Mouse (Mus musculus) erythroblast, adult 5-6 weeks (primary cell): ENCODE measurements around the gene 1110032A03Rik. TPM values are rescaled to one million over a fixed set of nuclear protein-coding genes. Genes with fewer than 3 reads are reported as not detected.

Experiments used
- ATAC-seq: replicated peaks from 2 replicates; pipeline ENCODE4 v1.8.0; 2016; ENCODE audit warnings: moderate number of reproducible peaks, mild to moderate bottlenecking, moderate TSS enrichment, inconsistent platforms; ENCODE audit not compliant: poor library complexity, low FRiP score, severe bottlenecking
- total RNA-seq, 2 experiments: library from RNA; stranded (forward) in 1 of 2; stranded (reverse) in 1 of 2; fragments of 150-400 nt in 1 of 2; fragments of 200-764, 138-1000 nt in 1 of 2; gene quantifications; 2 replicates each; pipeline versions ENCODE4 v1.2.3 to v1.2.4; 2015 to 2017; ENCODE audit warnings: low replicate concordance in 2 of 2

Gene 1110032A03Rik
- total RNA-seq, 2 experiments from 2014 or later: 30.6 to 38.8 TPM

DNA sequence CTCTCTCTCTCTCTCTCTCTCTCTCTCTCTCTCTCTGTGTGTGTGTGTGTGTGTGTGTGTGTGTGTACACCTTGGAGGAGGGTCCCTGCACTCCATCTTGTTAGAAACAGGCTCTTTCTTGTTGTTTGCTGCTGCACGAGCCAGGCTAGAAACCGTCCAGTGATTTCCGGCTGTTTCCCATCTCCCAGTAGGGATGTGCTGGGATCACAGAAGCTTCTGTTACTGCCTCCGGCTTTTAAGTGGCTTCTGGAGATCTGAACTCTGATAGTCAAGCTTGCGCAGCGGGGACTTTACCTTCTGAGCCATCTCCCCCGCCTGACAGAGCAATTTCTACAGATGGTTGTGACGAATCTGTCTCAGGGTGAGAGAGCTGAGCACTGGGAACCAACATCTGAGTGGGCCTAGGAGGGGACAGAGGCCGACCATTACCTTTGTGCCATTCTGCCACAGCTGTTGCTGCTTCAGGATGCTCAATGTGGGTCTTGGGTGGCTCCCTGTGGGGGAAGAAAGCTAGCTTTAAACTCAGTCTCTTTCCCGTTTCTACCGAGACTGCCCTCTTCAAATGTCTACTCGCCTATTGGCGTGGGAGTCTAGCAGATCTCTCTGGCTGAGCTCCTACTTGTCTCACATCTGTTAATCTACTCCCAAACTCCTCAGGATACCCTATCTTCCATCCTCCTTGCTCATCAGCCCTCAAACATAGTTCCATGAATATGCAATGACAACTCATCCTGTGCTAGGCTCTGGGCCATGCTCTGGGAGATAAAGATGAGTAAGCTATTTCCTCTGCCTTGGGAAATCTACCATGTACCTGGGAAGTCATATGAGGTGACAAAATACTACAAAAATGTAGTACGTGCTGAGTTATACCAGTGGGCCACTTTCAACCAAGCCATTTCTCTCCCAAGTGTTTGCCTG lies 34.2 kb downstream of the 1110032A03Rik start:
- no peak for ATAC-seq

GRCm38 (mm10) chr9:50738914-50739870 lies 36.1 kb downstream of the 1110032A03Rik start, which contains the start of gene Dixdc1:
Gene Dixdc1, minus strand, starts transcription at chr9:50739517.
- ATAC-seq: peak; percentile 96

GRCm38 (mm10) chr9:50734989-50735388 lies 40.3 kb downstream of the 1110032A03Rik start:
- ATAC-seq: no peak

GRCm38 (mm10) chr9:50732560-50732959 lies 42.8 kb downstream of the 1110032A03Rik start:
- ATAC-seq: no peak

GRCm38 (mm10) chr9:50729600-50729999 lies 45.7 kb downstream of the 1110032A03Rik start:
- no peak for ATAC-seq

- no peak for ATAC-seq
These were observed 47.2 kb downstream of the 1110032A03Rik start for GRCm38 (mm10) chr9:50727925-50728651.

- no peak for ATAC-seq
These were observed 48.0 kb downstream of the 1110032A03Rik start for GRCm38 (mm10) chr9:50727171-50727924.

DNA sequence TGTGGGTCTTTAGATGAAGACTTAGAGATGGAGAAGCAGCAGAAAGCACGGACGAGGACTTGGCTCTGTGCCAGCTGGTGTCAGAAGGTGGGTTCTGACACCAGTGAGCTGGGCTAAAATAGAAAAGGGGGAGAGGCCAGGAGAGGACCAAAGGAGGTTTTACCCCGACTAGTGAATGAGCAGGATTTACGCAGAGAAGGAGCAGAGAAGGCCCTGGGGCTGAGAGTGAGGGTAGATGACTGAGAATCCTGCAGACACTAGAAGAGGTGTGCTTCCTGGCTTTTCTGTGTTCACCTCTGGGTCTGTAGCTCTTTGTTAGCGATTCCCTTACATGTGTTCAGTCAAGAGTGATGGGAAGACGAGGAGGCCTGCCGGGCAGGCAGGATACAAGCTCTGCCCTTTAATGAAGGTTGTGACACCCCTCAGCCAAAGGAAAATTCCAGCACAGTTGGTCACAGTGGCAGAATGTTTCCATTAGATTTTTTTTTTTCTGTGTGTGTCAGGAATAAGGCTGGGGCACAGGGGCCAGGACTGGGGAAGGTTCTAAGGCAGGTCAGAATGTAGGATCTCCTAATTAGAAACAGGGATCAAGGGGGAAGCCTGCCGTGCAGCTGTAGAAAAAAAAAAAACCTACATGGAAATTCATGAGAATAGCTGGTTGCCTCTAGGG lies 49.3 kb downstream of the 1110032A03Rik start:
- no peak for ATAC-seq

- ATAC-seq: no peak
These were observed 50.5 kb downstream of the 1110032A03Rik start for GRCm38 (mm10) chr9:50724661-50725330.

DNA sequence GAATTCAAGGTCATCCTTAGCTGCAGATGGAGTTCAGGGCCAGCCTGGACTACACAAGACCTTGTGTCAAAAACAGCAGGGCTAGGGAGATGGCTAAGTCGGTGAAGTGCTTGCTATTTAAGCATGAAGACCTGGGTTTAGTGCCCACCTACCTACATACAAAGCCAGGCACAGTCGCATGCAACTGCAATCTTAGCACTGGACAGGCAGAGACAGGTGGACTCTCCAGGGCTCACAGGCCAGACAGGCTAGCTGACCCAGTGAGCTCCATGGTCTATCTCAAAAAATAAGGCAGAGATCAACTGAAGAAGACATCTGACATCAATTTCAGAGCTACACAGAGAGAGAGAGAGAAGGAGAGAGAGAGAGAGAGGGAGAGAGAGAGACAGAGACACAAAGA lies 51.2 kb downstream of the 1110032A03Rik start:
- ATAC-seq: no peak

- no peak for ATAC-seq
These were observed 51.9 kb downstream of the 1110032A03Rik start for GRCm38 (mm10) chr9:50723406-50723805.

- no peak for ATAC-seq
These were observed 52.8 kb downstream of the 1110032A03Rik start for GRCm38 (mm10) chr9:50722451-50722911.

DNA sequence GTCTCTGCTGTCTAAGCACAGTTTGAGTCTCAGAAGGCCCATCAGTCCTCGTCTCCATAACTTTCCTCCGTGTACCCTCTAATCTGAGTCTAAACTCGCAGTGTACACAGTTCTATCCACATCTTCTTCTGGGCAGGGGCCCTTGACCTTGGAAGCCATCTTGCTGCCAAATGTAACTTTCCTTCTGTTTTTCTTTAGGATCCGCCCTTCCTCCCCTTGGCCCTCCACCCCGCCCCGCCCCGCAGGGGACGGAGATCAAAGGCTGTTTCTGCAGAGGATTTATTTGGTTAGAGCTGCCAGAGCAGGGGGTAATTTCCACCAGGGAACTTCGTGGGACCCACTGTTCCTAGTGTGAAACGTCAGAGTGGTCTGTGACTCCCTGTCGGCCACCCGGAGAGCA lies 54.3 kb downstream of the 1110032A03Rik start:
- ATAC-seq: no peak

DNA sequence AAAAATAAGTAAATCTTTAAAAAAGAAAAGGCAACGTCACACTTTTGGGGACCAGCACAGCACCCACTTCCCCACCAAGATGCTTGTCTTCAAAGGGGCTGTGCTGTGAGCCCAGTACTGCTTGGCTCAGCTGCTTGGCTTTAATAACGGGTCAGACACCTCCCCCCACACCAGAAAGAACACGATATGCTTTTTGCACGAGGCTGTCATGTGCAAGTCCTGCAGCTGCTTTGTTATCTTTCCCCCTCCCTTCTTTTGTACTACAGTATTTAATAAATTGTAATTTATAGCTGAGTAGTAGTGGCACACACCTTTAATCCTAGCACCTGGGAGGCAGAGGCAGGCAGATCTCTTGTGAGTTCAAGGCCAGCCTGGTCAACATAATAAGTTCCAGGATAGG lies 56.4 kb downstream of the 1110032A03Rik start:
- no peak for ATAC-seq

- ATAC-seq: no peak
These were observed 61.1 kb downstream of the 1110032A03Rik start for GRCm38 (mm10) chr9:50714188-50714587.
